Mouse (Mus musculus) liver, embryonic 14.5 days (tissue): ENCODE measurements around the gene Fip1l1.

Source experiments
- CTCF ChIP-seq: IDR thresholded peaks from 2 replicates; pipeline ENCODE4 v1.5.1; 2016; ENCODE audit warnings: antibody characterized with exemption, low read depth, control low read depth
- EP300 ChIP-seq: IDR thresholded peaks from 2 replicates; pipeline ENCODE4 v1.6.1; 2016; ENCODE audit warnings: antibody characterized with exemption, low read depth

- no peak for TF ChIP-seq CTCF
- no peak for TF ChIP-seq EP300
Observed at GRCm38 (mm10) chr5:74628001-74628400, 92.8 kb downstream of the Fip1l1 start.
